Mouse (Mus musculus) cerebellum, postnatal 10 days (tissue): ENCODE data around the gene Nts.
"Not testable (repeated sequence)": the region's sequence is repeated elsewhere in the genome, so short reads cannot be mapped to it uniquely, and the experiment has no call there.

Experiments used
- DNase-seq, 2 experiments: peaks; one replicate each; pipeline ENCODE4 v3.0.0; 2021; ENCODE audit warnings: mixed read lengths in 2 of 2

The Nts gene

DNA sequence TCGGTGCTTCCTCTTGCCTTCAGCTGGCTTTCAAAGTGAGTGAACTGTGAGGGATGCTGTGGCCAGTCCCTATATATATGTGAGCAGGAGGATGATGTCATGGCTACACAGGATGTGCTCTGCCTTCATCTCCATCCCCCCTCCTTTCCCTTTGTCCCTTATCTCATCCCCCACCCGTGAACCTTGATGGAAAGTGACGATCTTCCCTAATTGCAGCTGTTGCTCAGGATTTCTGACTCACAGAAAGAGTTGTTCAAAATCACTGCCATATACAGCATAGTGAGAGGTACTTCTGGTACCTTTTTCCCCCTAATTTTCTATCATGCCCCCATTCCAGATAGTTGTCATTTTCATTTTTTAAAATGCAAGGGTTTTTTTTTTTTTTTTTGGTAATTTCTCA, at the start of gene Nts:
Gene Nts (minus strand): TSS at position 101 of the 400 bp plus-strand sequence.
- no peak for DNase-seq

DNA sequence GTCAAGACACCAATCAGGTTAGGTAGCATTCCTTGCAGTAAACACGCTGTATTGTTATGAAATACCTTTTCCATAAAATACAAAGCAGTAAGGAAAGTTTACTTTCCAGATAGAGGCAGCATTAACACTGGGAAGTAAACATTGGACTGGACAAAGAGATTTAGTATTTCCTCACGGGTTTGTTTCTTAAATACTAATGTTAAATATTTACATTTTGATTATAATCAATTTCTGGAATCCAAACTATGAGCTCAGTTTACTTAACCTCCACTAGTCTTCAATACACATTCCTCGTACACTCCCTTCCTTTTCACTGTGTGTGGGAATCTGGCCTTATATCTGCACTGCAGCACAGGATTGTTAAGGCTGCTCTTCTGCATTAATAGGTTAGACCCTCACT, 37.6 kb upstream of the Nts start:
- no peak for DNase-seq

DNA sequence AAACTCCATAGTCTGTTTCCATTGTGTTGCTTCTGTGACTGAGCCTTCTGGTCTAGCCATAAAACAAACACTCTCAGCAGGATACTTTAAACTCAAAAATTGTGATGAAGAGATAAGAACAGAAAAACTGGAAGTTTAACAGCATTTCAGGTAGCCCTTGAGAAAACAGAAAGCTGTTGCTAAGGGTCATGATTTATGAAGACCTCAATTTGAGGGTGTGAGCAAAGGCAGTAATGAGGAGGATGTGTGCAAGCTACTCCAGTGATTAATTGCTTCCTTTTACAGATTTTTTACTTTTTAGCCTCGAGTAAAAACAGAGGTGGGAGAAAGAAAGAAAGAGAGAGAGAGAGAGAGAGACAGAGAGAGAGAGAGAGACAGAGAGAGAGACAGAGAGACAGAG, 23.9 kb upstream of the Nts start:
- DNase-seq, result no peak

DNA sequence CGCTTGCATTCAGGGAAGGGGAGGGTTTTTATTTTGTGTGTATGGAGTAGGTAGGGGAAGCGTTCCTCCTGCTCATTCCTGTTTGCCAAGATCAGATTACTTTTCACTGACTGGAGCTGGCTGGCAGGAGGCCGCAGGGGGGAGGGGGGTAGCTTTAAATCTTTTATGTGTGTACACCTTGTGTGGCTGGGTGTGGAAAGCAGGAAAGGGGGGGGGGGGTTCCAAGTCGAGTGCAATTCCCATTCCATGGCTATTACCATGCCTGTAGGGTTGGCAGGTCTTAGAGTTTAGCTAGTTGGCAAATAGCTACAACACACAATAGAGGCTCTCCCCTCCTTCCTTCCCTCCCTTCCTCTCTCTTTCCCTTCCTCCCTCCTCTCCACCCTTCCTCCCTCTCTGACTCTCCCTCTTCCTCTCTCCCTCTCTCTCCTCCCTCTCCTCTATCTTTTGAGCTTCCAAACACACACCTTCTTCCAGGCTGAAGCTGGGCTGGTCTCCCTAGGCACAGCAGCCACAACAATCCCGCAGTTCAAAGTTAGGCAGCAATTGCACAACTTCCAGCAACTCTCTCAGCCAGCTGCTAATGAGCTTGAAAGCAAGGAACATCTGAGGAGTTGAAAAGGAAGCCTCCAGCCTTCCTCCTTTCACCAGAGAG, 21.6 kb upstream of the Nts start, which contains the start of gene Rassf9:
Gene Rassf9 (plus strand): TSS at position 416 of the 655 bp plus-strand sequence.
- DNase-seq, result peak; percentile 60 to 63

DNA sequence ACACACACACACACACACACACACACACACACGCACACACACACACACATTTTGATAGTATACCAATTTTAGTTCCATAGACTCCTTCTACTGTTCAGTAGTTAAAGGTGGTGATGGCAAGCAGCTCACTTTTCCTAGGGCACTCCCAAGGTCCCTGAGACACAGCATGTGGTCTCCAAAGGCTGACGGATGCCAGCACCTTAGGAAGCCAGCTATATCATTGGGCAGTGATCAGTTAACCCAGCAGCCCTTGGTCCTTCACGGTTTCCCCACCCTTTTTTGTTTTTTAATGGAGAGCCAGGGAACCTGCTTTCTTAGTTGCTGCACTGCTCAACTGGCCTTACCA, 21.1 kb upstream of the Nts start:
- DNase-seq, result no peak

DNA sequence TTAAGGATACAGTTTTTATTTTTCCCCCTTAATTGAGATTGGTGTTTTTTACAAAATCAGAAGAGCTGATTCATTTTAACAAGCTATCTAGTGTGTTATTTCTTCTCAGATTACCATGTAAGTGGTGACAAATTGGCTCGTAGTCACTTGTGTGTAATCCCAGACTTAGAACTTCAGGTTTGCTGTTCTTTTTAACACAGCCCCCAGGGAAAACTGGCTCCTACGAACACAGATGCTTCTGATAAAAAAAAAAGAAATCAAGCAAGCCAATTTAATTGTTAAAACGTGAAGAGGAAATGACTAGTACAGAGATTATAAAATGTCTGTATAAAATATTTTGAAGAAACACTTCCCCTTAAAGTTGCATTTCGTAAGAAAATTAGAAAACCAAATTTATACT, 17.1 kb upstream of the Nts start:
- DNase-seq, result no peak

DNA sequence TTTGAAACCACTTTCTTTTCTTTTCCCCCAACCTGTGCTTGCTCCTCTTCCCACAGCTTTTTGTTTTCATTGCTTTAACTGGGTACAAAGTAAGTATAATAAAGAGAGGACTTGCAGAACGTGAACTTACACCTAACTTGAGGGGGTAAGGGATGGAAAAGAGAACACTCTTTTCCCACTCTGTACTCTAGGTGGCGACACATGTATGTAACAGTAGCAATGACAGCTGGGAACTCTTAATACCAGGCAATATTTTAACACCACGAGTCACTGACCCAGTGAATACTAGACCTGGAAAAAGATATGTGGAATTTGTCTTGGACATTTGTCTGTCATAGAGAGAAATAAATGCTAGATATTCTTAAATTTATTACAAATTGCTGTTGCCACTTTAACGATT, 8.5 kb upstream of the Nts start:
- DNase-seq, result peak; percentile 51 to 63

DNA sequence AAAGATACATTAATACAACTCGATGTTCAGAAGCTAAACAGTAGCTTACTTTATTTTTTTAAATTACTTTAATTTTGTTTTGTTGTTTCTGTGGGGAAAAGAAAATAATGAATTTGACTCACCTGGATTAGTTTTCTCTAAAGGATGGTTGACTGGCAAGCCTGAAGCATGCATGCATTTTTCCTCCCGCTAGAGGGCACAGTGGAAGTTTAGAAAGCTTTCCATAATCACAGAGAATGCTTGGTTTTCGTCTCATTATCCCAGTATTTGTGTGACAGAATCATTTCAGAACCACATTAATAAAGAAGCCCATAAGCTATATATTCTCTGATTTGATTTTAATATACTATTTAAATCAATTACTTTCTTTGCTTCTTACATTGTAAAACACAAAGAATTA, 1.5 kb upstream of the Nts start:
- peak; percentile 80 to 84 for DNase-seq

DNA sequence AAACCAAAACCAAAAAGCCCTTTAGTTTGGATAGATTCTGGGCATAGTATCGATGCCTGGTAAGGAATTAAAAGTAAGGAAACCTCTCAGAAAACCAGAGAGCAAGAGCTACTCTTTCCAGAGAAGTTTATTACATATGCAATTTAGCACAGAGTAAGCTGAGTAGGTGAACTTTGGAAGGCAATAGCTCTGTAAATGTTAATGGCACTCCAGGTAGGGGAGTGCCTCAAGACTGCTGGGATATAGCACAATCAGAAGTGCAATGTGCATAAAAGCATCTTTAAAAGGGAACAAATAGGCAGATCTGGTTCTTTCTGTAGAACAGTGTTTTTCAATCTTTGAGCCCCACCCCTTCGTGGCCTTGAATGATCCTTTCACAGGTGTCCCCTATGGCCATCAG, 20.9 kb downstream of the Nts start:
- DNase-seq, result no peak

DNA sequence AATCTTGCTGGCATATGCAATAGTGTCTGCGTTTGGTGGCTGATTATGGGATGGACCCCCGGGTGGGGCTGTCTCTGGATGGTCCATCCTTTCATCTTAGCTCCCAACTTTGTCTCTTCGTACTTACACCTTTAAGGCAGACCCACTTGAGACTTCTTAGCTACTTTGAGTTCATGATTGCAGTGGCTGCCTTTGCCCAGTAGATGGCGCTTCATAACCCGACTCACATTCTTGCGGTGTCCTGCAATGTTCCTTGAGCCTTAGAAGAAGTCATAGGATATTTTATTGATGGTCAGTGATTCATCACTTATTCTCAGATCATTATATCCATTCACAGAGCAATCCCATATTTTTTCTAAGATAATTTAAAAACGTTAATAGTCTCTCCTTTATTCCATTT, 38.5 kb downstream of the Nts start:
- DNase-seq, result peak; percentile 55 to 64

DNA sequence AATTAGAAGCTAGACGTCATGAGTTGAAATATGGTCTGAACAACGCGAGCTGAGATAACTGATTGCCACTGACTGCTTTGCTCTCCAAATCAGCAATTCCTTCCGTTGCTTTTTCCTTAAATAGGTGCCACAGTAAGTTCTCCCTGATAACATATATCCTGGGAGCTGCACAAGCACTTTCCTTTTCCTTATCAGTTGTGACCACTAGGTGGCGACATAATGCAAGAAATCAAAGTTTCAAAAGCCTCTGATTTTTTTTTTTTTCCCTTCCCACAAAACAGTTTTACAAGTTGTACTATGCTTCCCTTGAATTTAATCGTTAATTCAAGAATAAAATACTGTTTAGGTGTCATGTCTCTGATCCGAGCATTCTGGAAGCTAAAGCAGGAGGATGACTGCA, 40.8 kb downstream of the Nts start:
- peak; percentile 73 to 84 for DNase-seq

DNA sequence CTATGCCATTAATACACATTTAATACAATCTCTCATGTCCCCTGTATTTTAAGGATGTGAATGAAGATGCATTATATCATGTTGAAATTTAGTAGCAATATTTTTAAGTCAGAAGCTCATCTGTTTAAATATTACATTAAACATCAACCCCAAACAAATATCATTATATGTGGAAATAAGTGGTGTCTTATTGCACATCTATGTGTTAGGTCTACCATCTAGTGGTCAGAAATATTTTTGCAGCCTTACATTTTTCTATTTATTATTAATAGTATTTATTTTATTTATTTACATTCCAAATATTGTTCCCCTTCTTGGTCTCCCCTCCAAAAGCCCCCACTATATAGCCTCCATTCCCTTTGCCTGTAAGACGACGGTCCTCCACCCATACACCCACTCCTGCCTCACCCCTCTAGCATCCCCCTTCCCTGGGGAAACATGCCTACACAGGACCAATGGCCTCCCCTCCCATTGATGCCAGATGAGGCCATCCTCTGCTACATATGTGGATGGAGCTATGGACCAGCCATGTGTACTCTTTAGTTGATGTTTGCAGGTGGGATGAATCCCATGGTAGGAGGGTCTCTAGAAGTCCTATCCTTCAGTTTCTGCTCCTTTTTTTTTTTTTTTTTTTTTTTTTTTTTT, 45.3 kb downstream of the Nts start:
- DNase-seq, result peak; percentile 5 to 44

DNA sequence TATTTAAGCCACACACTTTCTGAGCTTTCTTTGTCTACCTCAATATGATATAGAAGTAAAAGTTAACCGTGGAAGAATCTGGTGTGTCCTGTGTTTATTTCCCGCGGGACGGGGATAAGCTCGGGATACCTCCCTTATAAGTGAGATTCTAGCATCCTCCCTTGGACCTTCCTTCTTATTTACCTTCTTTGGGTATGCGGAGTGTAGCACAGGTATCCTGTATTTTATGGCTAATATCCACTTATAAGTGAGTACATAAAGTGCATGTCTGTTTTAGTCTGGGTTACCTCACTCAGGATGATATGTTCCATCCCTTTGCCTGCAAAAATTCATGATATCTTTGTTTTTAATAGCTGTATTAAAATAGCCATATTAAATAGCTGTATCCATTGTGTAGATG, 54.8 kb downstream of the Nts start:
- not testable (repeated sequence) for DNase-seq

DNA sequence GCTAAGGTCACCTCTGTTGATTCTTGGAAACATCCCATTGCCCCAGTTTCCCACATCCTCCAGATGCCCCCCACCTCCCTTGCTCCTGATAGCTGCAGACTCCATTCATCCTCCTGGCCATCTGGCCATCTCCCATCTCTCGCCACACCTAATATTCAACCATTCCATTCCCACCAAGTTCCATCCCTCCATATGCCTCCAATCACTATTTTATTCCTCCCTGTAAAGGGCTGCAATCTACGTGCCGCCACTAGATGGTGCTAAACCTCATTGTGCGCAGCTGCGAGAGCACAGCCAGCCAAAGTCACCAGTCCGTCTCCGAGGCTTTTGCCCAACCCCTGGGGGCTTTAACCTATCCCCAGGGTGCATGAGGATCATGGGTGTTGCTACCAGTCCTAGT, 55.2 kb downstream of the Nts start:
- peak; percentile 62 to 66 for DNase-seq
